Mouse (Mus musculus) mesoderm, embryonic 11.5 days (tissue): ENCODE results near the gene Mcm3ap.
A peak's percentile ranks its signal among the peaks of the same experiment; 100 is the strongest.

Source experiments
- DNase-seq: peaks from one replicate; pipeline ENCODE4 v3.0.0-alpha.2; 2012; ENCODE audit warnings: low read depth, low spot score

The Mcm3ap gene

DNA sequence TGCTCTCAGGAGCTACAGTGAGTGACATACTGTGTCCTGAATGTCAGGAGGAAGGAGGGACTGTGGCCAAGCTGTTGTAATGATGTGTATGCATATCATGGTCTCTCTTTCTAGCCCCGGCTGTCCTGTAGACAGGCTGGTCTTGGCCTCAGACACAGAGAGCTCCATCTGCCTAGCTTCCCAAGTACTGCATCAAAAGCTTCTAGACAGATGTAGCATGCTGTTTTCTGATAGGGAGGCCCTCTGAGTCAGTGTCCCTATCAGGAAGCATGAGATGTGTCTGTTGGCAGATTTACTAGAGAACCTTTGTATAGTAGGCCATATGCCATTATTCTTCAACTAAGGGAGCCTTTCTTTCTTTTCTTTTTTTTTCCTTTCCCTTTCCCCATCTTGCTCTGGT, 24.8 kb downstream of the Mcm3ap start:
- DNase-seq = no peak

DNA sequence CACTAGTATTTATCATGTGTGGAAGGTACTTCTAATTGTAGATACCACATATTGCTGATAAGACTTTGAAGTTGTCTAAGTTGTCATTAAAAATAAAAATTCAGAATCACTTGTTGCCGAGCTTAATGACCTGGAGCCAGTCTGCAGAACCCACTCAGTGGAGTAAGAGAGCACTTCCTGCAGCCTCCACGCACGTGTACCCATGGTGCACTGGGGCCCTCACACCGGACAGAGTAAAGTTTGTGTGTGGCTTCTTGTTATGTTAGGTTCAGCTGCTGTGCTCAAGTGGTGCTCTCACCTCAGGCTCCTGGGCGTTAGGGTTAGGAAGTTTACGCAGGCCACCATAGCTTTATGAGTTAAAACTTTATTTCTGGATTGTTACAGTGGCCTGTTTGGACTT, 26.8 kb downstream of the Mcm3ap start:
- no peak for DNase-seq

DNA sequence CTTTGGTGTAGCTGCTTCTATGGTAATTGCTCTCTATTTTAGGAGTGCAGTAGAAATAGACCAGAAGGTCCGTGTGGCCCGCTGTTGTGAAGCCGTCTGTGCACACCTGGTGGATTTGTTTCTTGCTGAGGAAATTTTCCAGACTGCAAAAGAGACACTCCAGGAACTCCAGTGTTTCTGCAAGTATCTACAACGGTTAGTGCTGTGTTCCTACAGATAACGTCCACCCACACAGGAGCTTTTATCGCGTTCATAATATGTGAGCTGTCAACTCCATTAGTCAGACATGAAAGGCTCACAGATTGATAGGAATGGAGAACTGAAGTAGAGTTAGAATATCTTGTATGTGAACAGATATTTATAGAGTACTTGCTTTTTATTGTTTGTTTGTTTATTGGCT, 27.6 kb downstream of the Mcm3ap start:
- no peak for DNase-seq

DNA sequence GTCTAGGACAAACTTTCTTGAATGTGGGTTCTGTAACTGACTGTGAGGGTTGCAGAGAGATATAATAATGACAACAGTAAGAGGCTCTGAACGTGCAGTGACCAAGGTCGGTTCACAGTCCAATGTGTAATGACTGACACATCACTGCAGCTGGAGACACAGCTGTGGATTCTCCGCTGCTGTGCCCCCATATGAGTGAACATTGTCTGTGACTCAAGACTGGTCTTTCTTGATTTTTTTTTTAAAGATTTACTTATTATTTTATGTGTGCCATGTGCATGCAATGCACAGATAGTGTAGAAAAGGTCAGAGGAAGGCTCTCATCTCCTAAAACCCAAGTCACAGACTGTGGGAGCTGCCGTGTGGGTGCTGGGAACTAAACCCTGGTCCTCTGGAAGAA, 28.8 kb downstream of the Mcm3ap start:
- no peak for DNase-seq

DNA sequence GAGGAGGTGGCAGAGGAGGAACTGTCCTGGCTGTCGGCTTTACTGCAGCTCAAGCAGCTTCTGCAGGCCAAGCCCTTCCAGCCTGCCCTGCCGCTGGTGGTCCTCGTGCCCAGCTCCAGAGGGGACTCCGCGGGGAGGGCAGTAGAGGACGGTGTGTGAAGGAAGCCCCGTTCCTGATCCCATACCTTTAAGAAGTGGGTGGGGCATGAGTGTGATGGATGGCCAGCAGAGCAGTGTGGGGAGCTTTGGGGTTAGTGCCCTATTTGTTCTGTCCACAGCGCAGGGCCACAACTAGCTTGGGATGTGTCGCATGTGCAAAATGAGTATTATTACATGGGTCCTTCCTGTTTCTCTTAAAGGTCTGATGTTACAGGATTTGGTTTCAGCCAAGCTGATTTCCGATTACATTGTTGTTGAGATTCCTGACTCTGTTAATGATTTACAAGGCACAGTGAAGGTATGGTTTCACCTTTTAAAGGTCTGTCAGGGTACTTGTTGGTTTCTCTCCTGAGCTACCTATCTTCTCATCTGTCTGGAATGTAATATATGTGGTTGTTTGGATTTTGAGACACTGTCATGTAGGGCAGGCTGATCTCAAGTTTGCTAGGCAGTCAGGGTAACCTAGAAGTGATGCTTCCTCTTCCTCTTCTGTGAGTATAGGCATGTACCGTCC, 35.7 kb downstream of the Mcm3ap start:
- no peak for DNase-seq

DNA sequence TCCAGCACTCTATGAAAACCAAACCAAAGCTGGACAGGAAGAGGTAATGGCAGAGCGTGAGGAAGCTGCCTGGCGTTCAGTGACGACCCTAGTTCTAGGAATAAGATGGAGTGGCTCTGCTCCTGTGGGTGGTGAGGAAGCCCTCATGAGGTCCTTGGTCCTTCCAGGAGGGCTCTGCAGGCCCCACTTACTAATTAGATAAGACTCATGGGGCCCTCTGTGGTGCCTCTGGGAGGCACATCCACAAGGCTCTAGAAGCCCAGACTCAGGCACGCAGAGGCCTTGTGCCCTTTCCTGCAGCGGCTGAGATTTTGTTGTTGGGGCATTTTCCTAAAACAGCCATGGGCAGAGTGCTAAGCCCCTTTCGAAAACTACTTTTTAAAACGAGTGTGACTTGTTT, 37.1 kb downstream of the Mcm3ap start:
- DNase-seq = no peak

DNA sequence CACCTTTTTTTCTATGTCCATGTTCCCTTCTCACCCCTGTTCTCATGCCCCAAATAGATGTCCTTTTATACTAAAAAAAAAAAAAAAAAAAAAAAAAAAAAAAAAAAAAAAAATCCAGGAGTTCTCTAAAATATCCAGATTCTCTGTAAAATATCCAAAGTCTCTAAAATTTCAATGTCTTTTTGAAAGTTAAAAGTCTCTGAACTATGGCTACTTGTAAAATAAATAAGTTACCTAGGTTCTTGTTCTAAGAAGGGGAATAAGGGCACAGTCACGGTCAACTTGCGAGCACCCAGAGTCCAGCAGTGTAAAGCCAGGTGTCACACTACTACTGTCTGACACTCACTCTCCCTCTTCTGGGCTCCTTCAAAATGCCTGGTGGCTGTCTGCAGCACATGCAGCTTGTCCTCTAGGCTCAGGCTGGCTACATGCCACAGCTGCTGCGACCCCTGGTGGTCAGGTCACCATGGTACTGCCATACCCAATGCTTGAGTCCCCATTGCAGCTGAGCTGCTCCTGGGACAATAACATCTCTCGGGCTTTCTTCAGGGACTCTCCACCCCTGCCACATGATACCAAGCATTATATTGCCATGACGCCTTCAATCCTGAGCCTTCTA, 44.3 kb downstream of the Mcm3ap start:
- DNase-seq = peak; percentile 88

DNA sequence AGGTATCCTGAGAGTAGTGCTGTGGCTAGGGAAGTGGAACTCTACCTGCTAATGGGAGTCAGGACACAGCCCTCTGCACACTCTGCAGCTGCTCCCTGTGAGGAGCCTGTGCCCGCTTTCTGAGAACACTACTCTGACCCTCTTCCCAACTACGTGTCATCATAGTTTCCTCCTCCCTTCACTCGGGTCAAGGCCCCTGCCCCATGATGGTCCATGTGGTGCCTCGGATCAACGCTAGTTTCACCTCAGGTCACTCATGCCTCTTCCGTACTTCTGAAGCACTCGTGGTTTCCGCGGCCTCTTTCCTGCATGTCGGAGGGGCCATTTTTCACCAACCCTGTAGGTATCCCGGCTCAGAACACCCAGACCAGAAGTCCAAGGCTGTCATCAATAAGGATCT, 62.2 kb downstream of the Mcm3ap start:
- DNase-seq = no peak

DNA sequence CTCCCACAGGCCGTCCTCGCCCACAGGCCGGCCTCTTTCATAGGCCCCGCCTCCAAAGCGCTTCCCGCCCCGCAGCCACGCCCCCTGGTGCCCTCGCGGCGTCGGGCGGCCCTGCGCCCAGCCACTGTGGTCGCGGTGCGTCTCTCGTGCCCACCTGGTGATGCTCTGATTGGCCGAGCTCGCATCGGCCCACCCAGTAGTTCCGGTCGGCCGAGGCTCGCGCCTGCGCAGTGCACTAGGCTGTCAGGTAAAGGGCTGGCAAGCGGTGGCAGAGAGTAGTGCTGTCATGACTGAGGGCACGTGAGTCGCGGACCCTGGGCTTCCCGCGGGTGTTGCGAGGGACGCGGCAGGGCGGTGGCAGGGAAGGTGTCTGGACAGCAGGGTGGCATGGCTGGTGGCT, 62.6 kb downstream of the Mcm3ap start, which contains the start of gene Lss:
Lss (plus strand) TSS at position 214 of the 400 bp plus-strand sequence.
- DNase-seq = peak; percentile 98

DNA sequence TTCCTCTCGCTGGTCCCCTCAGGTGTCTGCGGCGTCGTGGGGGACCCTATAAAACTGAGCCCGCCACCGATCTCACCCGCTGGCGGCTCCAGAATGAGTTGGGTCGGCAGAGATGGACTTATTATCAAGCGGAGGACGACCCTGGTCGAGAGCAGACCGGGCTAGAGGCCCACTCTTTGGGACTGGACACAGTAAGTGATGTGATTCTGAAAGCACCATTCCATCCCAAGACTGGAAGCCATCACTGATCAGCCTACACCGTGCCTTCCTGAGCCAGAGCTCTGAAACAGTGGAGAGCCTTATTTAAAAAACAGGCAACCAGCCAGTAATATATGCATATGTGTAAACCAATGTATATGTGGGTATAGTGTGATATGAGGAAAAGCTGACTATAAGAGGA, 63.1 kb downstream of the Mcm3ap start:
- DNase-seq = no peak

DNA sequence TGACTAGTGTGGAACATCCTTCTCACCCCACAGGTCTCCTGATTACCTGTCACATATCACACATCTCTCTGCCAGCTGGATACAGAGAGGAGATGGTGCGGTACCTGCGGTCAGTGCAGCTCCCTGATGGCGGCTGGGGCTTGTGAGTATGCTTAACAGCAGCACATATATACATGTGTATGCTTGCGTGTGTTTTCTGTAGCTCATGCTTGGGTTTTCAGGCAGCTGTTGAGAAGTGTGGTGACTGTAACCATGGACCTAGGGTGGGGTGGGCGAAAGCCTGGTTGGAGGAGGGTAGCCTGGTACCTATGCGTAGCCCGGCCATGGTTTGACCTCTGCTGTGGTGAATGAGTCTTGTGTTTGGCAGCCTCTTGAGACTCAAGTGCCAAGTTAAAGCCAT, 66.8 kb downstream of the Mcm3ap start:
- no peak for DNase-seq

DNA sequence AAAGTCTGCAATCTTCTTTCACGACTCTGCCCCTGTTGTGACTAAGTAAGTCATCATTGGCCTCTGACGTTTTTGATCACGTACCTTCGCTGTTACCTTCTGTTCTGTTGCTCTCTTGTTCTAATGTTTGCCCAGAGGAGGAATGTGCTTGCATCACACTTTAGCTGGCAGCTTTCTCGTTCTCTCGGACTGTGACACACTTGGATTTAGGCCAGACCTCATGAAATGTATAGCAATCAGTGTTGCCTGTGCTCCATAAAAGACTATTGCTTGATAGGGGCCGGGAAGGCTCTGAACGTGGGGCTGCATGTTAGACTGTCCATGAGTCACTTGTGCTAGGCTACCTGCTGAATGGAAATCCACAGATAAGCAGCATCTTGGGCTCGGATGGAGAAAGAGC, 68.9 kb downstream of the Mcm3ap start:
- DNase-seq = no peak

DNA sequence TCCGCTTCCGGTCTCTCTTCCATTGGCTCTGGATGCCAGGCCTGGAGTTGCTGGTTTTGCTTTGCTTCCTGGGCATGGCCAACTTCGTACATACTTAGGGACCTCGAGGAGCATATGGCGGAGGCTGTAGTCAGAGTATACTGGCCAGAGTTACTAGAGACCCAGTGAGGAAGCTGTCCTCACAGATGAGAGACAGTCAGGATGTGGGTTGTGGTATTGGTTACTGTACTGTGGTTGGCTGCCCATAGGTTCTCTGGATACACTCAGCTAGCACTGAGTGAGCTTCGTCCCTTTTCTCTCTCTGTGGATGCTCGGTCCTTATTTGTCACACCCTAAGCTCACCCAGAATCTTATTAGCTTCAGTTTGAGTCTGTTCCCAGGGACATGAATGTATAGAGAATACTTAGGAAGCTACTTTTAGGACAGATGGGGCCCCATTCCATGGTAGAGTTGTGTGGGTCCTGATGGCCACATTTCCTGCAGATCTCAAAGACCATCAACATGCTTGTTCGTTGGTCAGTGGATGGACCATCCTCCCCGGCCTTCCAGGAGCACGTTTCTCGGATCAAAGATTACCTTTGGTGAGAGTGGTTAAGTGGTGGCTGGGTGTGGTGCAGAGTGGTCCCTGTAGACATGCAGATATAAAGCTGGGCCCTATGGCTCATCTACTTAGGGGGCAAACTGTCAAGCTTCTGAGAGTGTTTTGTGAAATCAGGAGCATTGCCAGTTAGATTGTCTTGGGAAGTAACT, 72.8 kb downstream of the Mcm3ap start:
- DNase-seq = no peak

DNA sequence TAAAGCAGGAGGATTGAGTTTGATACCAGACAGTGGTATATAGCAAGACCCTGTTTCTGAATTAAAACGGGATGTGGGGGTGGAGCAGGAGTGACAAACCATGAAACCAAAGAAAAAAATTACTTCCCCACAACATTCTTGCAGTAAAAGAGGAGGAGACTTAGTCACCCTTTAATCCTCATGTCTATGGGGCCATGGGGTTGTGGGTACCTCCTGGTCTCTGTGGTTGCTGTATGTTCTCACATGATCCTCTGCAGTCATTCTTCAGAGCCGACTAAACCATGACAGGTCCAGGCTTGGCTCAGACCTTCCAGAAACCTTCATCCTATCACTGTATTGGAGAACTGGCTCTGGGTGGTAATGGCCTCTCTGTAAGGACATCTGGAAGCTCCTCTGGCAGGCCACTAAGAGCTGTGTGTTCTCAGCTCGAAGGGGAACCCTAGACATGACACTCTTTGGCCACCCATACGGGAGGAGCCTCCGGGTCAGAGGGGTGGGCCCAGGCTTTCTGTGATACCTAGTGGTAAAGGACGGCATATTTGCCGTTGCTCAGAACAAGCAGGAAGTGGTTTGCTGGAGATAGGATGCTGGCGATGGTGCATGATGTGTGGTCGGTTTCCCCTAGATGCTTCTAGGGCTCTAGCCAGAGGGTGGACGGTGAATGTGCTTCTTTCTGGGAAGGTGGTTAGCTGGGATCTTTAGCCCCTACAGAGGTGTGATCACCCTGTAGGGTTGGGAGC, 74.1 kb downstream of the Mcm3ap start:
- no peak for DNase-seq

DNA sequence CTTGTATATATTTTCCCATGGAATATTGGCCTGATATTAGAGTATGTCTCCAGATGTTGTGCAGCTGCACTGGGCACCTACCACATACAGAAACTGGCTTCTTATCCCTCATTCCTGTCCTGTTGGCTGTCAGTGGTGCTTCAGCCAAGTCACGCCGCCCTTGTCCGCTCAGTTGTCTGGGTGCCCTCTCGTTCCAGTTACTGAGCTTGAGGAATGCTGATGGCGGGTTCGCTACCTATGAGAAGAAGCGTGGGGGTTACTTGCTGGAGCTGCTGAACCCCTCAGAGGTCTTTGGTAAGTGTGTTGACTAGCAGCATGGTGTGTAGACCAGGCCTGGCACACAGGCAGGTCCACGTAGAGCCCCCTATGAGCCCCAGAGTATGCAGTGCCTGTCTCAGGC, 77.8 kb downstream of the Mcm3ap start:
- no peak for DNase-seq

DNA sequence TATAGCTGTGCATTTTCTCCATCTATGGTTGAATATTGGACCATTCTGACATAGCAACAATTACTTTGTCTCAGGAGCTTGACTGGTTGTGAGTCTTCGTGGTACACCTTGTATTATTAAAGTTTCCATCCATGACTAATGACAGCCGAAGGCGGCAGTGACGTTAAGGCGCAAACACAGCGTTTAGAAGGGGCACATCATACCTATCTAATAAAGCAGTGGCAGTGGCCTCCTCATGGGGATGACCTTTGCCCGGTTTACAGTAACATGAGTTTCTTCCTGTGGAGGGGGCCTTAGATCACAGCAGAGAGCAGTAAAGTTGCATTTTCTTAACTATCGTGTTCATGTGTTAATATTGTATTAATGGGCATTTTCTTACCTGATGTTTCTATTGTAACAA, 79.5 kb downstream of the Mcm3ap start:
- DNase-seq = no peak

DNA sequence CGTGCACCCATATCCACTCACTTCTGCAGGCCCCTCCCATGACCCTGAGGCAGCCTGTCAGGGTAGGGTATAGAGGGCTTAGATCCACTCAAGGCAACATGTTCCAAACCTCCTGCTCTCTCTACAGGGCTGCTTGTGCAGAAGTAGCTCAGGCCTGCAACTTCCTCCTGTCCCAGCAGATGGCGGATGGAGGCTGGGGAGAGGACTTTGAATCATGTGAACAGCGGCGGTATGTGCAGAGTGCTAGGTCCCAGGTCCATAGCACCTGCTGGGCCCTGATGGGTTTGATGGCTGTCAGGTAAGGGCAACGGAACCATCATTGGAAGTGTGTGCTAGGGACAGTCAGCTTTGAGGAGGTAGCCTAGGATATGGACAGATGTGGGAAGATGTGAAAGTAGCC, 81.7 kb downstream of the Mcm3ap start:
- DNase-seq = peak; percentile 2

DNA sequence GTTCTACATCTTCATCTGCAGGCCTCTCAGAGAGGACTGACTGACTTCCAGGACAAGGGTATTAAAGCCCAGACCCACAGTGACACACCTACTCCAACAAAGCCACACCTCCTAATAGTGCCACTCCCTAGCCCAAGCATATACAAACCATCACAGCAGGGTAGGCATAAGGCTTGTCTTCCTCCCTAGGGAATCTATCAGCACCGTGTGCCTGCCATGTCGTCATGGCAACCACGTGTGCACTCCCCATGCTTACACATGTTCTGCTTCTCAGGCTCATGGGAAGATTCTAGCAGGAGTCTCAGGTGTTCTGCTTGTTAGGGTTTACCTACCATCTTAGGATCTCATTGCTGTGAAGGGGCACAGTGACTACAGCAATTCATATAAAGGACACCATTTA, 82.8 kb downstream of the Mcm3ap start:
- peak; percentile 3 for DNase-seq

DNA sequence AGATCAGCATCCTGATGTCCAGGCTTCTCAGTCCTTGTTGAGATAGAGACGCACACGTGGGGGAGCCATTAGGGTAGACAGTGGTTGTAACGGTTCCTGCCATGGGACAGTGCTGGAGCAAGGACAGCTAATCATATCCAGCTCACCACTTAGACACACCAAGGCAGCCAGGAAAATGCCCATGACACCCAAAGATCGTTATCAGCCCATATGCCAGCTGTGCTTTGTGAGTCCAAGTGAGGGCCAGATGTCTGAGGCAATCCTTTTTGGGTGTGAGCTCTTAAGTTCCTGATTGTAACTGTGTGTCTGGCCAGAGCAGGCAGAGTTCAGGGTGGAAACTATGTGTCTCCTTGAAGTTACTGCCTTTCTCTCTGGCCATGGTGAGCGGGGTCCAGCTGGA, 85.3 kb downstream of the Mcm3ap start:
- no peak for DNase-seq

DNA sequence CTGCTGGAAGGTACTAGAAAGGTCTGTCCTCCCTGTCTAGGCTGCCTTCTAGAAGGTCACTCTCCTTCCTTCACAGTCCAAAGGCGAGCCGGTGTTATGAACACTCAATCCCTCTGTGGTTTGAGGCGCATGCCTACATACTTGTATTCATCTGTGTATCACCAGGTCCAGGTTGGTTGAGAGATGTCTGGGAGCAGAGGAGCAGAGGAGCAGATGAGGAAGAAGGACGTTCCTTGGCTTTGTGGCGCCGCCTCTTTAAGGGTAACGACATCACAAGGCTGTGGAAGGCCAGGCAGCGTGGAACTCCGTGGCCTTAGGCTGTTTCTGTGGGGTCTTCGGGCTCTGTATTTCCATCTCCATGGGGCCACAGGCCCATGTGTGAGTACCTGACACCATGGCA, 93.2 kb downstream of the Mcm3ap start, which contains the start of gene Spatc1l:
Spatc1l (plus strand) TSS at position 301 of the 400 bp plus-strand sequence.
- DNase-seq = no peak
